7 mouse cellular contexts compared by ENCODE assay signal in the genomic region with DNA sequence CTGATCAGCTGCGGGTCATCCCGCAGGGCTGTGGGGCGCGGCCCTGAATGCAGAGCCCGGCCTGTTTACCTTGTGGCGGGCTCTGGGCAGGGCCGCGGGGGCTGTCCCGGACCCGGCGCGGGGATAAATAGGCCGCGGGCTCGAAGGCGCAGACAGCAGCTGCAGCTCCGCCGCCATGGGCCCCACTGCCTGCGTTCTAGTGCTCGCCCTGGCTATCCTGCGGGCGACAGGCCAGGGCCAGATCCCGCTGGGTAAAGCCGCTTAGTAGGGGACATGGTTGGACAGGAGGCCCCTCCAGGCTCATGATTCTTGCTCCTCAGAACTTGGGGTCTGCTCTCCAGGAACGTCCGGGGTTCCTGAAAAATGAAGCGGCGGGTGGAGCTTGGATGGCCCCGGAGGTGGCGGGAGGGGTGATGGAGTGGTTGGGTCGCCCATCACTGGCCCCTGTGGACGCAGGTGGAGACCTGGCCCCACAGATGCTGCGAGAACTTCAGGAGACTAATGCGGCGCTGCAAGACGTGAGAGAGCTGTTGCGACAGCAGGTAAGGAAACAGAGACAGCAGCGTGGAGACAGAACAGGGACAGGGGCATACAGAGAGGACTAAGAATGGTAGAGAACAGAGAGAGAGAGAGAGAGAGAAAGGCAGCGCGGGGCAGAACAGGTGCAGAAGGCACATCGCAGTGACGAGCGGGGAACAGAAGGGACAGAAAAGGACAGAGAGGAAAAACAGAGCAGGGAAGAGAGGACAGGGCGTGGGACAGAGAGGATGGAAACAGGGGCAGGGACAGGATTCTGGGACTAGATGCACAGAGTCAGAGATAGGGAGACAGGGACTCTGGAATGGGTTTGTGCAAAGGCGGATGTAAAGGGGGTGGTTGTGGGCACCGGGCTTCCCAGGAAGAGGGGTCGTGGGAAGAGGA. TPM values are rescaled to one million over a fixed set of nuclear protein-coding genes. Genes with fewer than 3 reads are reported as not detected.
DNase-seq lines count a peak whose midpoint lies in the region; ATAC-seq and TF ChIP-seq lines count a peak whose summit lies in the region.

A gene (plus strand): TSS at position 162 of the 921 bp plus-strand sequence.

- no peaks in the 10 kb centered on the region for H3K9me3 ChIP-seq in lung, postnatal 0 days (ENCODE audit: low read length)
- H3K9me3 ChIP-seq in embryonic facial prominence, embryonic 15.5 days (replicated peaks): no peaks in the 10 kb centered on the region
- H3K9me3 ChIP-seq in limb, embryonic 11.5 days (ENCODE audit: control insufficient read depth, low read length): no peaks in the 10 kb centered on the region
- H3K9me3 ChIP-seq in stomach, embryonic 14.5 days (ENCODE audit: control insufficient read depth, low read depth, low read length): no peaks in the 10 kb centered on the region

- H3K4me3 ChIP-seq in lung, postnatal 0 days (ENCODE audit: low read depth, low read length): peak within 1 kb of the TSS; percentile 27
- H3K4me3 ChIP-seq in embryonic facial prominence, embryonic 15.5 days (replicated peaks): peak within 1 kb of the TSS; percentile 45
- H3K4me3 ChIP-seq in limb, embryonic 11.5 days (ENCODE audit: low read depth, low read length): peak within 1 kb of the TSS; percentile 31
- H3K4me3 ChIP-seq in stomach, embryonic 14.5 days (ENCODE audit: low read depth, low read length): peak within 1 kb of the TSS; percentile 34

- peaks cover 54% of the 10 kb centered on the region for H3K27me3 ChIP-seq in lung, postnatal 0 days (replicated peaks; ENCODE audit: insufficient read depth, low read length)
- peaks cover 73% of the 10 kb centered on the region for H3K27me3 ChIP-seq in embryonic facial prominence, embryonic 15.5 days
- H3K27me3 ChIP-seq in limb, embryonic 11.5 days (ENCODE audit: control insufficient read depth, insufficient read depth, low read length): peaks cover 66% of the 10 kb centered on the region
- H3K27me3 ChIP-seq in stomach, embryonic 14.5 days (ENCODE audit: control insufficient read depth, insufficient read depth, low read length): peaks cover 64% of the 10 kb centered on the region

- no peak for ATAC-seq in lung, postnatal 0 days
- no peak for ATAC-seq in embryonic facial prominence, embryonic 15.5 days (ENCODE audit: insufficient number of reproducible peaks, low FRiP score, low TSS enrichment, low read depth)
- ATAC-seq in limb, embryonic 11.5 days (ENCODE audit: insufficient number of reproducible peaks, low FRiP score, low TSS enrichment, low read depth): 0 out of 2 replicates have a peak, but pooled peaks have one; percentile 2
- no peak for ATAC-seq in stomach, embryonic 14.5 days (ENCODE audit: insufficient number of reproducible peaks, insufficient read depth, low FRiP score, low read depth)

- 4% methylated on average over 47 of the region's 47 CpGs for WGBS in lung, postnatal 0 days
- 4% methylated on average over 47 of the region's 47 CpGs for WGBS in embryonic facial prominence, embryonic 15.5 days
- WGBS in limb, embryonic 11.5 days: 2% methylated on average over 47 of the region's 47 CpGs
- 3% methylated on average over 47 of the region's 47 CpGs for WGBS in stomach, embryonic 14.5 days

- H3K36me3 ChIP-seq in lung, postnatal 0 days (ENCODE audit: insufficient read depth, low read length): no peaks in the 10 kb centered on the region
- no peaks in the 10 kb centered on the region for H3K36me3 ChIP-seq in embryonic facial prominence, embryonic 15.5 days
- no peaks in the 10 kb centered on the region for H3K36me3 ChIP-seq in limb, embryonic 11.5 days (ENCODE audit: control insufficient read depth, insufficient read depth, low read length)
- H3K36me3 ChIP-seq in stomach, embryonic 14.5 days (ENCODE audit: control insufficient read depth, insufficient read depth, low read length): no peaks in the 10 kb centered on the region

- no peak for DNase-seq in lung, postnatal 0 days (ENCODE audit: low spot score)
- DNase-seq in lung, postnatal 14 days: no peak
- DNase-seq in limb, embryonic 11.5 days (ENCODE audit: low spot score): peak; percentile 52
- no peak for DNase-seq in spleen, adult 18-20 months
- DNase-seq in testis, postnatal 10 days (ENCODE audit: low spot score): no peak

- H3K27ac ChIP-seq in lung, postnatal 0 days (ENCODE audit: low read length): no peak within 1 kb of the TSS
- H3K27ac ChIP-seq in embryonic facial prominence, embryonic 15.5 days (replicated peaks): no peak within 1 kb of the TSS
- no peak within 1 kb of the TSS for H3K27ac ChIP-seq in limb, embryonic 11.5 days (replicated peaks; ENCODE audit: low read depth, low read length)
- no peak within 1 kb of the TSS for H3K27ac ChIP-seq in stomach, embryonic 14.5 days (ENCODE audit: low read length)

- H3K9ac ChIP-seq in lung, postnatal 0 days (replicated peaks; ENCODE audit: low read depth): no peak within 1 kb of the TSS
- no peak within 1 kb of the TSS; the same call in 1 of the 2 replicates for H3K9ac ChIP-seq in embryonic facial prominence, embryonic 15.5 days
- H3K9ac ChIP-seq in limb, embryonic 11.5 days (ENCODE audit: low read length): peak within 1 kb of the TSS; percentile 43
- H3K9ac ChIP-seq in stomach, embryonic 14.5 days (replicated peaks; ENCODE audit: low read depth, low read length): no peak within 1 kb of the TSS

- H3K4me1 ChIP-seq in lung, postnatal 0 days (ENCODE audit: insufficient read depth, low read depth, low read length): peaks cover 9% of the 10 kb centered on the region; the same call in 1 of the 2 replicates
- H3K4me1 ChIP-seq in embryonic facial prominence, embryonic 15.5 days: peaks cover 36% of the 10 kb centered on the region
- peaks cover 30% of the 10 kb centered on the region for H3K4me1 ChIP-seq in limb, embryonic 11.5 days (ENCODE audit: control insufficient read depth, insufficient read depth, low read length)
- H3K4me1 ChIP-seq in stomach, embryonic 14.5 days (ENCODE audit: control insufficient read depth, insufficient read depth, low read length): peaks cover 10% of the 10 kb centered on the region; the same call in 1 of the 2 replicates

- TF ChIP-seq CTCF in lung, postnatal 0 days (IDR thresholded peaks at IDR 0.05): no peak

- TF ChIP-seq EP300 in lung, postnatal 0 days (IDR thresholded peaks at IDR 0.05): no peak

- peak within 1 kb of the TSS; percentile 44 for H3K4me2 ChIP-seq in lung, postnatal 0 days (replicated peaks; ENCODE audit: low read depth, low read length)
- peak within 1 kb of the TSS; percentile 80 for H3K4me2 ChIP-seq in embryonic facial prominence, embryonic 15.5 days (replicated peaks)
- H3K4me2 ChIP-seq in limb, embryonic 11.5 days (ENCODE audit: low read depth, severe bottlenecking): peak within 1 kb of the TSS; percentile 52
- peak within 1 kb of the TSS; percentile 60 for H3K4me2 ChIP-seq in stomach, embryonic 14.5 days (replicated peaks; ENCODE audit: low read depth, low read length)

RNA-seq across cellular contexts. Expression of the gene that starts here (rescaled TPM):
- polyA plus RNA-seq in lung, postnatal 0 days (2015; fragmentation: Nextera tagmentation; extraction: Ambion mirVana): 0.13 and 0.29 TPM in 2 replicates
- 5.1 and 7.3 TPM in 2 replicates for polyA plus RNA-seq in embryonic facial prominence, embryonic 15.5 days (2015; fragmentation: Nextera tagmentation; extraction: Ambion mirVana)
- 0.43 and 0.50 TPM in 2 replicates for polyA plus RNA-seq in limb, embryonic 11.5 days (2014; fragmentation: Nextera tagmentation; extraction: Ambion mirVana)
- polyA plus RNA-seq in stomach, embryonic 14.5 days (2014; fragmentation: Nextera tagmentation; extraction: Ambion mirVana): 0.38 TPM in 1 of 2 replicates, not detected in the other

Comparison
In these comparisons a context has a peak if more than half of its experiments do, and no peak if none do; other contexts are left out.
1. Peak in DNase-seq, ATAC-seq, H3K4me3 ChIP-seq, H3K9ac ChIP-seq and H3K4me2 ChIP-seq in limb, embryonic 11.5 days; RNA of the gene not detected or under 1 TPM.